Mouse (Mus musculus): ENCODE data around the gene Dolk.

Gene Dolk

DNA sequence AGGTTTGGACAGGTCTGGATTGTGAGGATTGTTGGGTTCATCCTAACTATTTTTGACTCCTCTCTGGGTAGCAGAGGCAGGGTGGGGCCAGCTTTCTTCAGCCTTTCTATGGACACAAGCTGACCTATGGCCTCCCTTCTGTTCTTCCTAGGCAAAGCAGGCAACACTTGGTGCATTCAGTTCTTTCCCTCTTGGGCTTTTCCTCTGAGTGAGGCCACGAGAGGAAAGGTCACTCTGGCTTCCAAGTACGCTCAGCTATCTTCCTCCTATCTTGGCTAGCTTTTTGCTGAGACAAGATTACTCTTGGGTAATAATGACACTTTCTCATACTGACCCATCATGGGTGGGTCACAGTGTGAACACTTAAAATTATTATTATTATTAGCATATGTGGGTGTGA lies 2.9 kb downstream of the Dolk start:
- CTCF ChIA-PET = no interaction called here
- POLR2A ChIA-PET = interaction anchor here in 2 of 4 experiments (0.6 to 1.3 kb wide), 4 partner anchors 10 to 105 kb away, joined by 3 to 5 read pairs (median 3); partner anchors contain the start of genes Miga2 (in 1 of the 2) and Spout1 (in 1 of the 2)

DNA sequence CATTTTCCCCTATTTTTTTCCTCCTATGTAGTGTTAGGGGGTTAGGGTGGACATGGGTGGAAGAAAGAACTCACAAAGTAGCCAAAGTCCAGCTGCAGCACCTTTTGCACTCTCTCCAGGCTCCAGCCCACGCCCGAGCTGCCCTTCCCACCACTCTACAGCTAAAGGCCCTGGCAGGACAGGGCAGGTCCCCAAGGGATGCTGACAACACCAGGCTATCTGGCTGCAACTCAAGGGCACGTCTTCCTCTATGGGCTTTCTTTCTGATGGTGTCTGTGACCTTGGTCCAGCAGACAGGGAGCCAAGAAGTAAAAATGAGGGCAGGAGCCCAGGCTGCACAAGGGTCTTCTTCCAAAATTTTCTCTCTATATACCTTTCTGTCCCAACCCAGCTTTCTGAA lies 4.5 kb downstream of the Dolk start:
- ChIA-PET CTCF (interaction anchor here in 1 of 4 experiments (0.6 kb wide), 1 partner anchor 154 kb away, joined by 3 read pairs; no protein-coding TSS in a partner anchor), POLR2A (interaction anchor here in 2 of 4 experiments (0.7 to 1.1 kb wide), 3 partner anchors 8 to 25 kb away, joined by 3 read pairs; no protein-coding TSS in a partner anchor)

DNA sequence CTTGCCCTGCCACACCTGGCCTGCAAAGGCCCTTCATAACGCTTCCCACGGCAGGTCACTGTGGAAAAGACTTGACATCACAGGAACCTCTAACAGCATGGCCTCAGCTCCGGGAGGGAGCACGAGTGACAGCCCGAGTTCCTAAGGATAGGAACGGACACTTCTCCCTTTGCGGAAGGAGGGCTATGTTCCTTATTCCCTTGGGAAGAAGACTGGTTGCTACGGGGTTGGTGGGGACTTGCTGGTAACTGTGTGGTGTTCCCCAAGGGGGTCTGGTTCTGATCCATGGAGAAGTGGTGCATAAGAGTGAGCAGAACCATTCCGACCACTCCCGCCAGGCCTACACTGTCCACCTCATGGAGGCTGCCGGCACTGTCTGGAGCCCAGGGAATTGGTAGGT lies 5.4 kb downstream of the Dolk start, which contains the start of gene Gm28038:
Gene Gm28038 (plus strand): TSS at position 301 of the 400 bp plus-strand sequence.
- ChIA-PET POLR2A (no interaction called here), CTCF (no interaction called here)

DNA sequence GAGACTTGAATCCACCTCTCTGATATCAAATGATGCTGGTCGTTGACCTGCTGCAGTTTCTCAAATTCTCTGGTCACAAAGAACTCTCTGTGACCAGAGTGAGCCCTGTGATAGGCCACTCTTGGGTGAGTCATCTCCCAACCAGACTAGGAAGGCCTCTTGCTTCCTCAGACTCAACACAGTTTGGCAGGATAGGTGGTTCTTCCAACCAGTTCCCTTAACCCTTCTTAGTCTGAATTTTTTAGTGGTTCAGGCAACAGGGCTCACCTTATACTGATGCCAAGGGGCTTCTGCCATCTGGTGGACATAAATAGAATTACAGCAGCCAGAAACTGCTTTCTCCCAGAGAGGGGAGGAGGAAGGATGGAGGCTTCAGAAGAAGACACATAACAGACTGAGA lies 16.0 kb downstream of the Dolk start:
- CTCF ChIA-PET = interaction anchor here in 1 of 4 experiments (1.4 kb wide), 1 partner anchor 164 kb away, joined by 4 read pairs; no protein-coding TSS in a partner anchor
- POLR2A ChIA-PET = interaction anchor here in 2 of 4 experiments (0.6 to 1.7 kb wide), 7 partner anchors 9 to 136 kb away, joined by 3 to 6 read pairs (median 3); partner anchors contain the start of gene Tbc1d13 (in 1 of the 2)

DNA sequence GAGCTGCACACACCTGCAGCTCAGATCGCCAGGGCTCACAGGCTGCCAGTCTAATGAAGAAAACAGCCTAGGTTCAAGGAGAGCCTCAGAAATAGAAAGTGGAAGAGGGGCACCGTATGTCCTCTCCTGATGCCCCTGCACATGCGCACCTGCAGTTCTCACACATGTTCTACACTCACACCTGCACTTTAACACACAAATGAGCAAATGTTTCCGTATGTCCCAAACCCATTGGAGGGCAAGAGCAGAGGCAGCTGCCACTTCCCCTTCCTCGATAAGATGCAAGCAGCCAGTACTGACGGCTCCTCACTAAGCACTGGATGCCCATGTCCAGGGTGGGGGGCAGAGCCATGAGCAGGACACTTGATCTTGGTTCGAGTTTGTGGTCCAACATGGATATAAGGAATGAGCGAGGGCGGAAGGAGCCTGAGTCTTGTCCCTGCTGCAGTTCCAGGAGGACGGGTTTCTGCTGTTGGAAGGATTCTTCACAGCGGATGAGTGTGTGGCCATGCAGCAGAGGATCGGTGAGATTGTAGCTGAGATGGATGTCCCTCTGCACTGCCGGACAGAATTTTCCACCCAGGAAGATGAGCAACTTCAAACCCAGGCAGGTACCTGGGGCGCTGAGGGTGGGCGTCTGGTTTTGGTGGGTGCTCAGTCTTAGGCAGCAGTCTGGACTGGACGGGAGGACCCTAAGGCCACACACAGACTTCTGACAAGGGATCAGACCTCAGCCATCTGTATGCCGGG lies 16.7 kb downstream of the Dolk start:
- ChIA-PET POLR2A (interaction anchor here in 2 of 4 experiments (0.6 to 2.5 kb wide), 7 partner anchors 8 to 97 kb away, joined by 3 to 13 read pairs (median 3); partner anchors contain the start of gene Lrrc8a (in 1 of the 2)), CTCF (interaction anchor here in 2 of 4 experiments (0.5 to 1.4 kb wide), 4 partner anchors 46 to 166 kb away, joined by 3 to 4 read pairs (median 4); partner anchors contain the start of gene Spout1 (in 1 of the 2))

DNA sequence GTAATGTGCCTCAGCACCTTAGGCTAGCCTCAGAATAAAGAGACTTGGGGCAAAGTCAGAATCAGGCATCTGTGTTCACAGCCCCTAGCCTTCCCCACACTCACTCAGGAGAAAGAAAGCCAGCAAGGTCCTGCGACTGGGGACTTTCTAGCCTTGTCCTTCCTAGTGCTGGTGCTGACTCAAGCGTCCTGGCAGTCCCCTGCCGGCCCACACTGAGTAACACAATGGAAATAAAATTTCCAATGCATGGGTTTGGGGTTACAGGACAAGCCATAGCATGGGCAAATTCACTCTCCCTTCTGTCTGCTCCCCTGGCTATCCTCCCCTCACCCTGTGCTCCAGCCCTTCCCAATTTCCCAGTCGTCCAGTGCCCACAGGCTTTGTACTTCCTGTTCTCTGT lies 17.8 kb downstream of the Dolk start:
- CTCF ChIA-PET = interaction anchor here in 2 of 4 experiments (0.6 to 1.4 kb wide), 3 partner anchors 47 to 162 kb away, joined by 3 to 4 read pairs (median 3); partner anchors contain the start of gene Spout1 (in 1 of the 2)

DNA sequence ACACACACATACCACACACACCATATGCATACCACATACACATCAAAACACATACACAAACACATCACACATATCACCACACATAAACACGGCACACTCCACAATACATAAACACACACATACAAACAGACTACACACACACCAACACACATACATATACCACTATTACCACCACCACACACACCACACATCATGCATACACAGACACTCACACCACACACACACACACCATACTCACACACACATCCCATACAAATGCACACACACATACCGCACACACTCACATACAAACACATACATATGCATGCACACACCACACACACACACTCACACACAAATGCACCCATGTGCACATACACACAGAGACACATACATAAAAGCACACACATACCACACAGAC lies 18.7 kb downstream of the Dolk start:
- POLR2A ChIA-PET = interaction anchor here in 3 of 4 experiments (0.9 to 8.8 kb wide), 17 partner anchors 15 to 134 kb away, joined by 3 to 85 read pairs (median 6); partner anchors contain the start of genes Kyat1 (in 2 of the 3), Lrrc8a (in 2 of the 3) and Tbc1d13 (in 1 of the 3)
- CTCF ChIA-PET = interaction anchor here in 1 of 4 experiments (0.6 kb wide), 1 partner anchor 41 kb away, joined by 3 read pairs; no protein-coding TSS in a partner anchor

More for the DNA sequence above, 17.8 kb downstream of the Dolk start:
- POLR2A ChIA-PET = interaction anchor here in 2 of 4 experiments (1.6 to 8.8 kb wide), 5 partner anchors 17 to 96 kb away, joined by 4 to 85 read pairs (median 6); partner anchors contain the start of gene Lrrc8a (in 1 of the 2)

DNA sequence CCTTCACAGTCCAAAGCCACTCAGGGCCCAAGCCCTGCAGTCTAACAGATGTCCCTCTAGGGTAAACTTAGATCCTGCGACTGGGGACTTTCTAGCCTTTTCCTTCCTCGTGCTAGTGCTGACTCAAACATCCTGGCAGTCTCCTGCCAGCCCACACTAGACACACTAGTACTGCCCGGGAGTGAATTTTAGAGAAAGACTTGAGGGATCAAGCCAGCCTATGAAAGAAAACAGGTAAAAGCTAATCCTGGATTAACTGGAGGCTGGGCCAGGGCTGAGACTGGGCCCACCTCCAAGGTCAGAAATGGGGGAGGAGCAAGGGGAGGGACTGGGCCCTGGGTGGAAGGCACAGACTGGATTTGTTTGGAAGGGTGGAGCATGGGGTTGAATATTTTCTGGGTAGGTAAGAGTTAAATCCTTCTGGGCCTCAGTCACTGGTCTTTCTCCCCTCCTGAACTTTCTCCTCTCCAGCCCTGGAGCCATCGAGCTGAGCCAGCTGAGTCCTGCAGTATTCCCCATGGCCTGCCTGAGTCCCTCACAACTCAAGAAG lies 19.7 kb downstream of the Dolk start:
- ChIA-PET CTCF (interaction anchor here in 3 of 4 experiments (0.6 to 1.5 kb wide), 4 partner anchors 24 to 165 kb away, joined by 3 read pairs; no protein-coding TSS in a partner anchor), POLR2A (interaction anchor here (0.6 to 8.8 kb wide), 49 partner anchors 9 to 620 kb away, joined by 3 to 85 read pairs (median 5); partner anchors contain the start of genes Endog (in 3 of the 4), Lrrc8a (in 3 of the 4), Spout1 (in 3 of the 4) and Kyat1 (in 2 of the 4))

DNA sequence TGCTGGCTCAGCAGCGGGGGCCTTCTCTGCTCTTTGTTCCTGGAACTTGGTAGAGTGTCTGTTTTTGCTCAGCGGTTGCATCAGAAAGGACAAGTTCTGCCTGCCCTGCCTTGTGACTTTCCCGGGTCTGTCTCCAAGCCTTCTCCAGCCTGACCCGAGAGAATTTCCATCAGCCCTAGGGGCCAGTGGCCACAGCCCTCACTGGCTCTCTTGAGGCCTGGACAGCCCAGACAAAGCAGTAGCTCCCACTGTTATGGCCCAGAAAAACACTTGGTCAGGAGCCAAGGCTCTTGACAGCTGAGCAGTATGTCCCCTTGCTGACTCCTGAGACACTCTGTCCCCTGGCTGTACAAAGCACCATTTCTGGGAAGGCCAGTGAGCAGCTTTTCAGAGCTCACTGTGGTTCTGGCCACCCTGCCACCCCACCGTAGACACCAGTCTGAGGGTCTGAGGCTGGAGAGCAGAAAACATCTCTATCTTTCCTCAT lies 20.3 kb downstream of the Dolk start, which contains the start of gene Phyhd1:
Gene Phyhd1 (plus strand): TSS at position 437 of the 487 bp plus-strand sequence.
- ChIA-PET POLR2A (interaction anchor here (0.6 to 8.8 kb wide), 43 partner anchors 8 to 620 kb away, joined by 3 to 85 read pairs (median 5); partner anchors contain the start of genes Endog (in 3 of the 4), Spout1 (in 3 of the 4), Kyat1 (in 2 of the 4) and Lrrc8a (in 2 of the 4)), CTCF (interaction anchor here in 1 of 4 experiments (1.5 kb wide), 1 partner anchor 23 kb away, joined by 3 read pairs; no protein-coding TSS in a partner anchor)

DNA sequence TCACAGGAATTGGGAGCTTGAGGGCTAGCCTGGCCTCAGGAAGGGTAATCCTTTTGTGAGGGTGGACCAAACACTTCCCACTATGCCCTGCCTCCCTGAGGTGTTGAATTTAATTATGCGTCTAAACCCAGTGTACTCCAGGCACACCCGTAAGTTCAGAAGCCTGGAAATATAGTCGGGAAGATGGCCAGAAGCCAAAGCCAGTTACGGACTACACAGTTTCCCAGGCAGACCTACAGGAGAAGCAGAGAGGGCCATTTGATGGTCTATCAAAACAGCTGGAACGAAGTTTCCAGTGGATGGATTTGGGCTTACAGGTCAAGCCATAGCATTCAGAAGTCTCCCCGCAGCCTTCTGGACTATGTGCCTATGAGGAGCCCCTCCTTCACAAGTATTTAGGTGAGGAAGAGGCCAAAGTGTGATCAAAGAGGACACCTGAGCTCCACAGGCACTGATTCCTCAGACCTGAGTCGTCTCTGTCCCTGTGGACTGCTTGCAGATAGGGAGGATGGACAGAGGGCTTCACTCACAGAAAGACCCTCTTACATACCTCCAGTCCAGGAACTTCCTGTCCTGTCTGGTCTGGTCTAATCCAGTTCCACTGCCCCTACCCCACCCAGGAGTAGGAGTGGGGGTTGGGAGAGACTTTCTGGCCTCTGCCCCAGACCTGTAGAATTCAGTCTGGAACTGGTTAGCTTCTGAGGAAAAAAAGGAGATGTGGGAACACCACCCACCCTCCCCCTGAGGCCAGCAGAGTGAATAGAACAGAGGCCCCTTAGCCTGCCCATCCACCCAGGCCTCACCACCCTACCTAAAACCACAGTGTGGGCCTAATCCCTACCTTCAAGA lies 21.2 kb downstream of the Dolk start:
- ChIA-PET CTCF (interaction anchor here in 2 of 4 experiments (0.5 to 0.8 kb wide), 3 partner anchors 27 to 1996 kb away, joined by 3 to 4 read pairs (median 4); partner anchors contain the start of gene Lrrc8a (in 1 of the 2)), POLR2A (interaction anchor here (0.6 to 8.8 kb wide), 35 partner anchors 8 to 209 kb away, joined by 3 to 85 read pairs (median 4); partner anchors contain the start of genes Endog (in 2 of the 4), Lrrc8a (in 2 of the 4), Spout1 (in 2 of the 4) and Gm28035 (in 1 of the 4))

DNA sequence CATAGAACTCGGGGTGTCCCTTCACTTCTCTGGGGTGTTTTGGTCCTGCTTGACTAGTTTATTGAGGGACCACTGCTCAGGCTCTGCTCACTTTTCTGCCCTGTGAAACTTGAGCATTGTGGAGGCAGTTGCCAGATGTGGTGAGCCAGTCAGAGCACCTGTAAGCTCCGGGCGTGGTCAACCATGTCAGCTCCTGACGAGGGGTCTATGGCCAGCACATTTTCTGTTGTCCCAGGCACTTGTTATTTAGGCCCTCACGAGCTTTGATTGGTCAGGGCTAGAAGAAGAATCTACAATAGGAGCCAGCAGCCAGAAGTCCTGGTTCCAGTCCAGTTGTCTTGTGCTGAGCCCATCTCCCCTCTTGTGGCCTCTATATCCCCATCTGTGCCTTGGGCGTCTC lies 22.3 kb downstream of the Dolk start:
- ChIA-PET CTCF (interaction anchor here in 1 of 4 experiments (0.8 kb wide), 1 partner anchor 102 kb away, joined by 11 read pairs; no protein-coding TSS in a partner anchor), POLR2A (interaction anchor here in 3 of 4 experiments (0.8 to 8.8 kb wide), 17 partner anchors 8 to 130 kb away, joined by 3 to 85 read pairs (median 4); partner anchors contain the start of genes Endog (in 2 of the 3), Lrrc8a (in 2 of the 3), Gm28035 (in 1 of the 3) and Spout1 (in 1 of the 3))

DNA sequence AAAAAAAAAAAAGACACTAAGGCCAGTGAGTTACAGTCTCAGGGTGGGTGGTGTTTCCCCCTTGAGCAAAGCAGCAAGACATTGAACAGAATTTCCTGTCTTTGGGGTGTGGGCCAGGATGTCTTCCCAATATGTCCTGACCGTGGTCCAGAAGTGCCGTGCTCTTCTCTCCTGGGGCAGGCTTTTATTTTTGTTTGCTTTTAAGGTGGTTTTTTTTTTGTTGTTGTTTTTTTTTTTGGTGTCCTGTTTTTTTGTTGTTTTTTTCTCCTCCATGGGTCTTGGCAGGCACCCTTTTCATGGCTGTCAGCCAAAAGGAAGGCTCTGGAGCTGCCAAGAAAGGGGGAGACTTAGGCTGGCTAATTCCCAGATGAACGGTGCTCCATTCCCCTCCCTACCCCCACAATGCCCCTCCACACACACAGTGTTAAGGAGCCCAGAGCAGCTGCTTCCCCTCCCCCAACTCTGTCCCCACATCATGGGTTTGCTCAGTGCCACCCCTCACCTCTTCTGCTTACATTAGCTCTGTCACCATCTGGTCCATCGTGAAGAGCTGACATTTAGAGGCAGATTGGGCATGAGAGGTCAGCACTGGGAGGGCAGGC lies 23.2 kb downstream of the Dolk start:
- ChIA-PET POLR2A (interaction anchor here in 3 of 4 experiments (0.6 to 8.8 kb wide), 13 partner anchors 11 to 544 kb away, joined by 3 to 85 read pairs (median 6); partner anchors contain the start of genes Endog (in 1 of the 3) and Gm28035 (in 1 of the 3)), CTCF (interaction anchor here in 3 of 4 experiments (0.6 to 2.2 kb wide), 6 partner anchors 11 to 749 kb away, joined by 3 to 9 read pairs (median 4); no protein-coding TSS in a partner anchor)

DNA sequence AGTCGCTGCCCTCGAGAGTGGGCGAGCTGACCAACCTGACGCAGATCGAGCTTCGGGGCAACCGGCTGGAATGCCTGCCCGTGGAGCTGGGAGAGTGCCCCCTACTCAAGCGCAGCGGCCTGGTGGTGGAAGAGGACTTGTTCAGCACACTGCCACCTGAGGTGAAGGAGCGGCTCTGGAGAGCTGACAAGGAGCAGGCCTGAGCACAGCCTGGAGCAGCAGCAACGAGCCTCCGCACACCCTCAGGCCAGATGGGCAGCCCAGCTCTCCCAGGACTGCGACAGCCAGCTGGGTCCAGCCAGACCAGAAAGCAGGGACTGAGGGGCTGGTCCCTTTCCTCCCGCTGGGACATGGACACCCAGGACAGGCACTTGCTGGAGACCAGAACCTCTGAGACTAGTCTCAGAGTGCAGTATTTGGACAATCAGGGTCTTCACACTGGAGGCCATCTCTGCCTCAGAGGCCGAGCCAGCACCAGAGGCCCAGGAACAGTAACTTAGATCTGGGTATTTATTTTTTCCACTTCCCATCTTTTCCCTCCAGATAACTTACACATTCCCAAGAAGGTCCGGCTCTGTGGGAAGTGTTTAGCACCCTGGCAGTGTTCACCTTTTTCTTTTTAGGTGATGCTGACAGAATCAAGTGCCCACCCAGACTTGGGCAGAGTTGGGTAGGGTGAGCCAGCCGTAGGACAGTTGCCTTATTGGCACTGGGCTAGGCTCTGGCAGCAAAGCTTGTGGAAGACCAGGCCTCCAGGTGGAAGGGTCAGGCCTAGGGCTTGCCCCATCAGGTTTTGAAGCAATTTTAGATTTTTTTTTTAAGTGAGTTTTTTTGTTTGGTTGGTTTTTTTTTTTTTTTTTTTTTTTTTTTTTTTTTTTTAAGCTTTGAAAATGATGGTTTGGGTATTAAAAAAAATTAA lies 24.0 kb downstream of the Dolk start:
- CTCF ChIA-PET = interaction anchor here (0.6 to 2.2 kb wide), 9 partner anchors 10 to 750 kb away, joined by 3 to 9 read pairs (median 3); partner anchors contain the start of gene Lrrc8a (in 1 of the 4)
- POLR2A ChIA-PET = interaction anchor here in 3 of 4 experiments (0.6 to 8.8 kb wide), 23 partner anchors 8 to 544 kb away, joined by 3 to 85 read pairs (median 4); partner anchors contain the start of genes Lrrc8a (in 2 of the 3), Endog (in 1 of the 3), Gm28035 (in 1 of the 3) and Kyat1 (in 1 of the 3)

DNA sequence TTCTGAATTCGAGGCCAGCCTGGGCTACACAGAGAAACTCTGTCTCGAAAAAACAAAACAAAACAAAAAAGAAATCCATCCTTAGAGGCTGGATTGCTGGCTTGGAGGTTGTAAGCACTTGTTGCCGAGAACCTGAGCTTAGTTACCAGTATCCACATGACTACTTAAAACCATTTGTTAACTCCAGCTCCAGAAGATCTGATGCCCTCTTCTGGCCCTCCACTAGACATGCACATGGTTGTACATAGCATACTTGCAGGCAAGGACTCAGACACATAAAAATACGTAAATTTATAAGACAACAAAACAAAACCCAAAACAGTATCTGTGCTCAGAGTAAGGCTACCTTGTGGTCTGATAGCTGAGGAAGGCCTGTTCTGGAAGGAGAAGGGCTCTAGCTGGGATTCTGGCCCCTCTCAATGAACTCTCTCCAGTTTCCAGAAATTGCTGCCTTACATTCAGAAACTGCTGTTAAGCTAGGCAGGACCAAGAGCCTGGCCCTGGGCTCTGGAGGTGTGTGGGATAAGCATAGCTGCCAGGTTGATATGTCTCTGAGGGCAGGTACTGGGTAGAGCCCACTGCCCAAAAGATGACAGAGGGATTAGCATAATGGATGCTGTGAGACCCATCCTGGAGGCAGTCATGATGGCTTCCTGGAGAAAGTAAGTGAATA lies 24.9 kb downstream of the Dolk start:
- ChIA-PET POLR2A (interaction anchor here in 3 of 4 experiments (0.8 to 8.8 kb wide), 19 partner anchors 9 to 129 kb away, joined by 3 to 85 read pairs (median 4); partner anchors contain the start of genes Lrrc8a (in 2 of the 3), Endog (in 1 of the 3), Gm28035 (in 1 of the 3) and Kyat1 (in 1 of the 3)), CTCF (interaction anchor here in 3 of 4 experiments (0.6 to 2.2 kb wide), 8 partner anchors 9 to 155 kb away, joined by 3 to 9 read pairs (median 3); partner anchors contain the start of gene Lrrc8a (in 1 of the 3))

All from embryonic stem cell, embryonic (primary cell).